Mouse (Mus musculus): Measurements from ENCODE around the gene Anapc15-ps.
"Not testable (repeated sequence)": the region's sequence is repeated elsewhere in the genome, so short reads cannot be mapped to it uniquely, and the experiment has no call there.

The Anapc15-ps gene

DNA sequence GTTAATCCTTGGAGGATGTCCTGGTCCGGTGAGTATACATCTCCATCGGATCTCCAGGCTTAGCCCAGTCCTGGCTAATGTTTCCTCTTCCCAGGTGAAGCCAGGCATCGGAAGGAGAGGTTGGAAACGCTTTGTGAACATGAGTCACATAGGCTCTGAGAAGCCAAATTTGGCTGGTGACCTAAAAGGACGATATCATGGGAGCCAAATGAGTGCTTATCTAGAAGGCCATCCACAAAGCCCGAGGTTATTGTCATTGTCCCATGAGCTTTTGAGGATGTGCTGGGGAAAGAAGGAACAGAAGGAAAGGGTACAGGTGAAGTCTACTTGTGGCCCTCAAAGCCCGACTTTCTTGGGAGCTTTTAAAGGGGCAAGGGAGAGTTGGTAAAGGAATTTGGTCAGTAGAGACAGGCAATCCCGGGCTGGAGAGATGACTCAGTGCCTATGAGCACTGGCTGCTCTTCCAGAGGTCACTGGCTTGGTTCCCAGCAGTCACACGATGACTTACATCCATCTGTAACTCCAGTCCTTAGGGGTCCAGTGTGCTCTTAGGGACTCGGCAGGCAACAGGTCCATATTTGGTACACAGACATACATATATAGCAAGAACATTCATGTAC, 42.4 kb downstream of the Anapc15-ps start:
- DNase-seq (ENCODE audit: low read depth, low spot score) = no peak

- DNase-seq (ENCODE audit: low read depth, low spot score) = not testable (repeated sequence)
Observed at GRCm38 (mm10) chr10:95630166-95630565, 43.1 kb downstream of the Anapc15-ps start.

DNA sequence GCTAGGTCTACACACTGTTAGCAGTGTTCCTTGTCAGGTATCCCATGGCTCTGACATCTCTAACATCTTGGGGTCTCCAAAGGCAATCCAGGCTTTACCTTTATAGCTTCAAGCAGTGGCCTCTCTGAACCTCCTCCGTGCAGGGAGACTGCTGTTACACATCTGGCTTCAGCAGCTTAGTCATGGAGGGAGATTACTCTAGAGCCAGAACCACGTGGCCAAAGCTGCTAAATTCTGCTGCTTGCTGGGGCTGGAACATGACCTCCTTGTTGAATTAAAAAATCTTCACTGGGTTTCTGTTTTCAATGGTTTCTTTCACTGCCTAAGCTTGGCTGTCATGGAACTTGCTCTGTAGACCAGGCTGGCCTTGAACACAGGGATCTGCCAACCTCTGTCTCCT, 44.9 kb downstream of the Anapc15-ps start:
- DNase-seq (ENCODE audit: low read depth, low spot score) = no peak

- no peak for DNase-seq (ENCODE audit: low read depth, low spot score)
Observed at GRCm38 (mm10) chr10:95627381-95627780, 45.9 kb downstream of the Anapc15-ps start.

DNA sequence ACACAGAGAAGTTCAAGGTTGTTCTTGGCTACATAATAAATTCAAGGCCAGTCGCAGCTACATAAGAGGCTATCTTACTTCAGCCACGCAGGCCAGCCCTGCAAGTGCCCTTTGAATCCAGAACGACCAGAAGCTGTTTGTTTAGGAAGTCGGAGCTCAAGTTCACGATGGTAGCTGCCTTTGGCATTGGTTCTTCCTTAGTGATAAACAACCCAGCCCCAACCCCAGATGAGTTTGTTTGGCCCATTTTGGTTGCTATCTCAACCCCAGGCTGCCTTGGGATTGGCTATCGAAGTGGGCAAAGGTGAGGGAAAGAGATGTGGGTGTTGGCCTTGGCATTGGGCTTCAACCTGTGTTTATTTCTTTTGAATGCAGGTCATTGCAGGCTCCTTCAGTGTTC, 48.0 kb downstream of the Anapc15-ps start:
- DNase-seq (ENCODE audit: low read depth, low spot score) = no peak

DNA sequence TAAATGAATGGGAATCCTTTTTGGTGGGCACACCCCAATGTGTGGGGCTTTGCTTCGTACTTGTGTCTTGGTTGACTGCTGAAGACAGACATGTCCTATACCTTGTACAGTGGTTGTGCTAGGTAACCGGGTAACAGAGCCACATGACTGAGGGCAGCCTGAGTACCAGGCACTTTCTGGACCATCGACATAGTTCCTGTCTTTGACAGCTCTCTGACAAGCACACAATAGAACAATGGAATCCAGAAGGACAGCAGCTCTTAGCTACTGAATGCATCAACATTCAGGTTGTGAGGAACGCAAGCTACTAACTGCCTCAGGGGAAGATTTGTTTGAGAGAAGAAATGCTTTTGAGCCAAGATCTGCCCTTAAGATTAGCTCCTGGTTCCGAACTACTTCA, 49.2 kb downstream of the Anapc15-ps start:
- no peak for DNase-seq (ENCODE audit: low read depth, low spot score)

GRCm38 (mm10) chr10:95623518-95623905, 49.7 kb downstream of the Anapc15-ps start:
- DNase-seq (ENCODE audit: low read depth, low spot score) = no peak
